Mouse (Mus musculus) lung, postnatal 14 days (tissue): Measurements from ENCODE around the gene Rarres1.
A peak's percentile ranks its signal among the peaks of the same experiment; 100 is the strongest.

ENCODE experiments used
- DNase-seq: peaks from one replicate; pipeline ENCODE4 v3.0.0; 2021

Rarres1 gene

DNA sequence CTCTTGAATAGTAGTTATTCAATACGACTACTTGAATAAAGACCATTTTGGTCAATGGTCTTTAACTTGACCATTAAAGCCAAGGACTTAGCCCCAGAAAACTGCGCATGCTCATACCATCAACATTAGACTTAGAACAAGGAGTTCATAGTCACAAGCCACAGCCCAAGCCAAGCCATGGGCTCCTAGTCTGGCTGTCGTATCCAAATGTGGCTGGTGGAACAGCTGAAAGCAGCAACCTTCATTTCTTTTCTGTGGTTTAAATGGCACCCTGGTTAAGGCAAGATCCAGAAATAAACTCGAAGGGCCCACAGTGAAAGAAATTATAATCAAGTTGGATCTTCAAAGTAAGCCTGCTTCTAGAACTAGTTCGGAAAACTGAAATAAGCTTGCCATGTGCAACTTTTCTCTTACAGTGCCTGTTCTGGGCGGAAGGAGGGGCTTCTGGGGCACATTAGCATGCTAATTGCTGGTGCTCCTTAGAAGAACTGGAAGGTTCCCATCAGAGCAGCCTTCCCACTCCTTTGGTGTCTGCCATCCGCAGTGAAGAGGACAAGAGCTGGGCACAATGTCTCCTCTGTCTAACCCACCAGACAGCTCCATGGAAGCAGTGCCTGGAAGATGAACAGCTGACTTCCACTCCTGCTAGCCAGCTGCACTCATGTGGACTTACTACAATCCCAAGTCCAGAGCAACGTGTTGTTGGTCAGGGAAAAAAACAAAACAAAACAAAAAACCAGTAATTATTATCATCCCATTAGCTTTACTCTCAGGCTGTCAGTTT, 23.0 kb downstream of the Rarres1 start:
- DNase-seq = no peak

DNA sequence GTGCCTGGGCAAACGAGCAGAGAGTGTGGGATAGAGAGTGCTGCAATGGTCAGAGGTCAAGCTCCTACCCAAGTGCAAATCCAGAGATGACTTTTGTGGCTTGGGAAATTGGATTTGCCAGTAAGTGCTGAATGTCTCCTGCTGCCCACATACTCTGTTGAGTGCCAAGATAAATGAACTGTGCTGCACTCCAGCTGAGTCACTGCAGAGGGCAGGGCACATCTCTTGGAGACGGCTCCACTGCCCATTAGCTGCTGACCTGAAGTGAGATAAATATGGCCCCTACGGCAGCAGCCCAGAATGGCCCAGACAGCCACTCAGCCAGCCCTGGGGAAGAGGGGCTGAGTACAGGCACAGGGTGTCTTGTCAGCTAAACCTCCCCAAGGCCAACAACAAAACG, 25.2 kb downstream of the Rarres1 start:
- no peak for DNase-seq

DNA sequence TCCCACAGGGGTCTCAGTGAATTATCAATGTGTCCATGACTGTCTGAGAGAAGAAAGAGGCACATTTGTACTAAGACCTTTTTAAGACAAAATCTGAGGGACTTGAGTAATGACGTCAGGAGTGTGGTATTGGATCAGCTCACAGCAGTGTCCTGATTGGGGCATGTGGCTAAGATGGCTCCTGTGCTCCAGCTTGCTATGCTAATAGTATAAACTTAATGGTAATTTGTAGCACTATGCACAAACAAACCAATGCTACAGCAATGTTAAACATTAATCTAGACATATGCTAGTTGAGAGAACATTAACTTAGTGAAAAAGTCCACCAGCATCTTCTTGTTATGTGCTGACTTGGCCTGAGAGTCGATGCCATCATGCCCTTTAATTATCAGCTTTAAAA, 30.1 kb downstream of the Rarres1 start:
- no peak for DNase-seq

DNA sequence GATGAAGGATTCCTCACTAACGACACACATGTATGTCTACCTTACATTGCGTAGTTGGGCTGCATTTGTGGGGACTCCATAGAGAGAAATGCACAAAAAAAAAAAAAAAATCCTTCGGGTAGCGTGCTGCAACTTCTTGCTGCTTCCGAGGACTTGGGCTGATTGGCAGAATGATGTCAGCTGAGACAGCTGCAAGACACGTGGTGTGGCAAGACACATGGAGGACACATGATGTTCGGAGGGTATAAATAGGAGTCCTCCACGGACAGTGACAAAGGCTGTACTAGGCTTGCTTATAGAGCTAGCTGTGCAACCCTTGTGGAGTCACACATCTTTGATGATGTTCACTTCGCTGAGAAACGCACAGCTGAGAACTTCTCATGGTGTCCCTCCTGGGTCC, 32.9 kb downstream of the Rarres1 start:
- no peak for DNase-seq

DNA sequence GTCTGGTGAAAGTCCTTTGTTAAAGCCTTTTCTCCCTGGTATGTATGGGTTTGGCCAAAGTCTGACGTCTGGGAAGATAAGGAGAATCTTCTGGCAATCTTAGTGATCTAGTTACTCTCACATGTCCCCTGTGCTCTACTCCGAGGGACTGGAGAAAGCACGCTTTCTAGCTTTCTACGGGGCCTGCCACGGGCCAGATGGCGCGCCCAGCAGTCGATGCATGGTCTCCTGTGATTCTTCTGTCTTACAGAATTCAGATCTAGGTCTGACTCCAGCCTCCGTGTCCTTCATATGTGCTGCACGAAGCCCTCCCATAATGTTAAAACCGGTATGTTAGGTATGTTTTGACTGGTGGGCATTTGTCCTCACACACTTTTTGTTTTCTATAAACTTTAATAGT, 35.5 kb downstream of the Rarres1 start:
- no peak for DNase-seq

DNA sequence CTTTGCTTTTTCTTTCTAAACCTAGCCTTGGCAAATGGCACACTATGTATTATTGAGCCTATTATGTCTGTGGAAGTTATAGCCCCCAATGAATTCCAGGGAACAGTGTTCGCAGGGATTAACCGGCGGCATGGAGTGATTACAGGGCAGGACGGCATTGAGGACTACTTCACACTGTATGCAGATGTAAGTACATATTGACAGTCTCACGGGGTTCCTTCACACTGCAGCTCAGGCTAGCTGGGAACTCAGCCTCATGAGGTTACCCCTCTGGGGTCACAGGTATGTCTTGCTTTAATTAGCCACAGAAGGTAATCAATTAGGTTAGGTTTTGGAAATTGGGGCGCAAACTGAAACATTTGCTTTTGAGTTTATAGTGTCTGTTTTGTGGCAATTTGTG, 41.9 kb downstream of the Rarres1 start:
- DNase-seq = no peak

DNA sequence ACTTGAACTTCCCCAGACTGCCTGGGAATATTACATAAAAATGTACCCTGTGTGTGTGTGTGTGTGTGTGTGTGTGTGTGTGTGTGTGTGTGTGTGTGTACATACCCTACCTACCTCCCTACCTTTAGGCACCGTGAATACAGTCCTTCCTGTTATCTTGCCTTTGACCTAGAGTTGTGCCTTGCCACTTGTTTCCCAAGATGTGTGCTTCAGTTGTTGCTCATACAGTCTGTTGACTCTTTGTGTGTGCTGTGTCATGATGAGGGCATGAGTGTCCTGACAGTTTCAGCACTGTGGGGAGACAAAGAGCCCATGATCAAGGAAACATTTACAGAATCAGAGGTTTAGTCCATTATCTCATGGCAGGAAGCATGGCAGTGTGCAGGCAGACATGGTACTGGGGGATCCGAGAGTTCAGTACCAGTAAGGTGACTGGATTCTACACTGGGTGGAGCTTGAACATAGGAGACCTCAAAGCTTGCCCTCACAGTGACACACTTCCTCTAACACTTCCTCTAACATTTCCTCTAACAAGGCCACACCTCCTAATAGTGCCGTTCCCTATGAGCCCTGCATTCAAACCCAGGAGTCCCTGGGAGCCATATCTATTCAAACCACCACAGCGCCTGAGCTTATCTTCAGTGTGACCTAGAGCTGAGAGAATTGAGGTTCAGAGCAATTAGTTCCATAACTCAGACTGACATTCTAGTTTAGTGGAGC, 43.8 kb downstream of the Rarres1 start:
- no peak for DNase-seq

DNA sequence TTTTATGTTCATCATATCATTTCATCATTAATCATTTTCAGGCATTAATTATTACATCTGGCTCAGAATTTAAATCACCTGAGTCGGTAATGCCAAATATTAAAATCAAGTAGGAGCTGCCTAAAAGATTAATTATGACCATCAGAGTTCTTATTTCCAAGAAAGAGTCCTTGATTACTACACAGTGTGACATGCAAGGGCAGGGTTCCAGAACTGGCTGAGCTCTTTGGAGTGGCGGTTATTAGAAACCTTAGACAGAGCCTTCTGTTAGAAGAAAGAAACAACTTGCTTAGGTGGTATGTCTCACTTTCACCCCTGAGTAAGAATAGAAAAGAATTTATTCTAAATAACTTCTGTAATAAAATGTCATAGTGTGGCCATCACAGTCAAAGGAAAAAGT, 48.0 kb downstream of the Rarres1 start:
- no peak for DNase-seq

DNA sequence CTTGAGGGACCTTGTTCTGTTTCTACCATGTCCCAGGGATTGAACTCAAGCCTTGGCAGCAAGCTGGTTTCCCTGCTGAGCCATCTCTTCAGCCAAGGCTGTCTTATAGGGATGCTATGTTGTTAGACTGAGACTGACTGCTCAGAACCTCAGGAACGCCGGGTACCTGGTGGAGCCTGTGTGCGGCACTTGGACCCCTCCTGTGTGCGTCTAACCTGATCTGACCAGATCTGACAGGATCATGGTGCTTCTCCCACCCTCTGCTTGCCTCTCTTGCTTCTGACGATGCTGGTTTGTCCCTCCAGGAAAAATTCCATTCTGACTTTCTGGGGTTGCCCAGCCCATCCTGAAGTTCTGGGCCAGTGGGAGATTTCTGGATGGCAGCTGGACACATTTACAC, 48.7 kb downstream of the Rarres1 start:
- DNase-seq = no peak

DNA sequence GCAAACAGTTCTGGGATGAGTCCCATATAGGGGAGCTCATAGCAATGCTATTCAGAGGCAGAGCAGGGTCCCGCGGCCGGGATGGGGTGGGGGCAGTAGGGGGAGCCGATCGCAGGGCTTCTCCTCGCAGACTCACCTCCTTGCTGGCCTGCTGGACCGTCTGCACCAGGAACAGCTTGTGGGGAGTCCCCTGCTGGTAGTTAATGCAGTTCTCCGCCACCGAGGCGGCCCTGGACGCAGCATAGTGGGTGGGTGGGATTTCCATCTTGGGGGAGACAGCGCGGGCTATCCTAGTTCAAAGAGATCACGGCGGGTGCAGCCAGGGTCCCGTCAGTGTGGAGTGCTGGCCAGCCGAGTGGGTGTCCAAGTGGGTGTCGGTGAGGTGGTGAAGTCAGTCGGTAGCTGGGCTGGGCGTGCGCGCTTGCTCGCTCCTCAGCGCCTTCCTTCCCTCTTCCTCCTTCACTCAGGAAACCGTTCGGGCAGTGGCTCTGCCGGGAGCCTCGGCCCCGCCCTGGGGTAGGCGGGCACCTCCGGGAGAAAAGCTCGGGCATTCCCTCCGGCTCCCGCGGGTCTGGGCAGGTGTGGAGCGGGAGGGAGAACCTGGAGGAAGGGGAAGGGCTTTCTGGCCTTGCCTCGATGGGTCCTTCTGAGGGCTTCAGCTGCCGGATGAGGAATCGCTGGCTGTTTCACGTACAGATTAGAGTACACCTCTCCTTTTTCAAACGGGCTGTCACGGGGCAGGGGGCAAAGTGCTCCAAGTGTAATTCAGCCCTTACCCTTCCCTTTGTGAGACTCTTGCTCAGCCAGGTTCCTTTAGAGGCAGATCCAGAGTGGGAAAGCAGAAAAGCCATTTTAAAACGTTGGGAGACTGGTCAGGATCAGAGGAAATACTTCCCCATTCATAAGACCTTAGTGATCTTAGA, 51.6 kb downstream of the Rarres1 start, which contains the start of gene Lxn:
Lxn (minus strand) TSS at position 477 of the 923 bp plus-strand sequence.
- DNase-seq = peak; percentile 79

DNA sequence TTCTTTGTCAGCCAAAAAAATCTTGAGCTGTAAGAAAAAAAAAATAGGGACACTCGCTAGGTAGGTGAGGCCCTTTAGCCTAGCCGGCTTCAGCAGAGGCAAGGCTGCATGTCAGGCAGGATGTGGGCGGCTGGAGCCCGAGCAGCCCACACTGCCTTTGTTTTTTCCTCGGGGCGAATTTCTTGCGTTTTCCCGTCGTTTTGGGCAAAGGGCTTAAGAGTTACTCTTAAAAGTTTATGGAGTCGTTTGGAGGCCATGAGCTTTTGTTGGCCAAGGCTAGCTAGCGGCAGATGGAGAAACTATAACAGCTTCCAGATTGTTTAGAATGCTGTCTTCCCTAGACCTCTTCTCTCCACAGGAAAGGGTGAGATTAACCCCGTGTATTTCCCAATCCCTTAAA, 52.3 kb downstream of the Rarres1 start:
- no peak for DNase-seq

DNA sequence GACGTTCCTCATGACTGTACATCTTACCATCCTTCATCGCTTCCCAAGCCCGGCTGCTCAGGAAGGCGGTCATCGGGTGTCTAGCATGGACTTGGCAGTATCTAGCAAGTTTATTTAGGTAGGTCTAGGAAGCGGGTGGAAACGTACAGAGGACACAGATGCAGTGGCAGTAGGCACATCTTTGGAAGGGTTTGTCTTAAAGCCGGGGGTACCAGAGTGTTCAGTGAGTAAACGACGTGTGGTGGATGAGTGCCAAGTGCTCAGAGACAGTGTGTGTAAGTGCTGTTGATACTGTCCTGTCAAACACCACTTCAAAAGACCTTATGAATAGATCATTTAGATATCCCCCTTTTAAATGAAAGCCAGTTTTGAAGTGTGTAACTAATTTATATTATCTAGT, 52.7 kb downstream of the Rarres1 start:
- DNase-seq = no peak

DNA sequence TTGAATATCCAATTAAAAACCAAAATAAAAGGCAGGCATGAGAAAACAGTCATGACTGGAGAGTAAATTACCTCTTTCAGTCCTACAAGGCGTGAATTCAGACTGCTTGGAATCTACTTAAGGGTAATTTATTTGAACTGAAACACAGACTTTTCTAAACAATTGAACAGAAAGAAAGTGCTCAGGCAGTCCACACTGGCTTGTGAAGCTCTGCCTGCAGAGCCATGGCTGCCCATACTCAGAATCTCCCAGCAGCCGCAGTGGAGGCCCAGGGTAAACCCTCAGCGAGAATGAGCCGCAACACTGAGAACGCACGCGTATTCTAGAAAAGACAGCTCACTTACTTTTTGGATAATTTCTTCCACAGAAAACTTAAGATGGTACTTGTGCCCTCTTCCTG, 53.3 kb downstream of the Rarres1 start:
- DNase-seq = no peak

DNA sequence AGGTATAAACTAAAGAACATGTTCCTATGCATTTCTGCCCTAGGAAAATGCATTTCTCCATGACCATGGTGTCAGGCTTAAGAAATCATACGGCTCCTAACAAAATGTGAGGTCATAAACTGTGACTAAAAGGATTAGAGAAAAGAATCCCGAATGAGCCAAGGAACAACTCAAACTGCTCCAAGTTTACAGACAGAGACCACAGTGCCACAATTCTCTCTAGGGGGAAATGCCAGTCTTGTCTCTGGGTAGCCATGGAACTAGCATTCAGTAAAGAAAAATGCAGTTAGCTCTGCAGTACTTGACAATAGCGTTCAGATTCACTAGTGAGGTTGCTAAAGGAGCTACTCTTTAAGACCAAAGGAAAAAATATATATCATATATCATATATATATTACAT, 55.4 kb downstream of the Rarres1 start:
- no peak for DNase-seq

DNA sequence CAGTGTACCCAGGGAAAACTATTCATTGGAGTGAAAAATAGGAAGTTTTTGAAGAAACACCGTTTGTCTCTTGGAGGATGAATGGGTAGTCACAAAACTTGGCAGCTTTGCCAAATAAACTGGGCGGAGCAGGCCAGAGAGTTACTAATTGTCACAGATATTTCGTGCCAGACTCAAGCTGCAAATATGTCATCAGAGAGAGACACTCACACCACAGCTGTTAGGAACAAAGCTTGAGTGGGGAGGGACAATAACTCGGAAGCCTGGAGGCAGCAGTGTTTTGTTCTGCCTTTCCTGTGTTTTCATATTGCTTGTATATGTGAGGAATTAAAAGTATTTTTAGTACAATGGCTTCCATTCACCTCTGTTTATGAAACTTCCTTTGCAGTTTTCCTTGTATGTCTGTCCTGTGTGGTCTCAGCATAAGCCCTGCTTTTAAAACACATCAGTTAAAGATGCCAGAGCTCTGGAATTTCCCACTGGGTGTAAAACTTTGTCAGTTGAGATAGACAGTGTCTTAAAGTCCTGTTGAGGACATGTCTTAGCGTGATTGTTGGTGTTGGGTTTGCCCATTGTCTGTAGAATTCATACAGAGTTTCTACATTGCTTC, 64.6 kb downstream of the Rarres1 start:
- DNase-seq = peak; percentile 37

DNA sequence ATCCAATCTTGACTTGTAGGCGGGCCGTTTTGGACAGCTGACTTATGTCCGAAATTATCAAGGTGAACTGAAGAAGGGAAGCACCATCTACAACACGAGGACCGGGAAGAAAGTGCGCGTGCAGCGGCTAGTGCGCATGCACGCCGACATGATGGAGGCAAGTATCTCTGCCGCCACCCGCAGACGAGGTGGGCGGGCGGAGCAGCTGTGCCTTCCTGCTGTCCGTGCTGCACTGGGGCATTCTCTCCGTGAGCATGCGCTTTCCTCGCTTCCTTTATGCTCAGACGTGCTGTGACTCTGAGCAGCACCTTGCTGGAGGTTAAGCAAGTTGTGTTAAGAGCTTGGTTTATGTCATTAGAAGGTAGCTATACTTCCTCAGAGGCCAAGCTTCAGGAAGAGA, 65.7 kb downstream of the Rarres1 start:
- DNase-seq = peak; percentile 25

DNA sequence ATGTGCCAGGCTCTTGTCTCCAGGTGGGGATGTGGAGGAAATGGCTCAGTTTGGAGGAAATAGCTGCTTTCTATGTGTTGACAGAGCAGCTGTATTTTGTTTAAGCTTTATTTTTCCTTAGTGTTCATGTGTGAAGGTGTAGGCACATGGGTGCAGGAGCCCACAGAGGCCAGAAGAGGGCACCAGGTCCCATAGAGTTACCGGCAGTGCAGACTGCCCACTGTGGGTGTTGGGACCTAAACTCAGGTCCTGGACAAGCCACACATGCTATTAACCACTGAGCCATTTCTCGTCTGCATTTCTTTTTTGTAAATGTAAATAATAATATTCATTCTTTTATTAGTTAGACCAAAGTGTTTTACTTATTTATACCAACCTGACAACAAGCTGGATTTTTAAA, 68.2 kb downstream of the Rarres1 start:
- no peak for DNase-seq

DNA sequence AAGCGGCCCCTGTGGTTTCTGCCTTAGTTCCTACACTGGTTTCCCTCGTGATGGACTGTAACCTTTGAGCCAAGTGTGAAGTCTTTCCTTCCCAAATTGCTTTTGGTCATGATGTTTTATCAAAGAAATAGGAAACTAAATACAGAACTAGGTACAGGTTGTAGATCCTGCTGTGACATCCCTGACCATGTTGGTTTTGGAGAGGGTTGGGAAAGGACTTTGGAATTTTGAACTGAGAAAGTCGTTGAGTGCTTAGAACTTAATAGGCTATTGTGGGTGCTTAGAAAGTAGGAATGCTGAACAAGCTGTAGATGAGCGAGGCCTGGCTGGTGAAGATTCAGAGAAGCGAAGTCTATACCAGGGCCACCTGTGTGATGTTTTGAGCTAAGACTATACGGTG, 81.3 kb downstream of the Rarres1 start:
- DNase-seq = no peak

DNA sequence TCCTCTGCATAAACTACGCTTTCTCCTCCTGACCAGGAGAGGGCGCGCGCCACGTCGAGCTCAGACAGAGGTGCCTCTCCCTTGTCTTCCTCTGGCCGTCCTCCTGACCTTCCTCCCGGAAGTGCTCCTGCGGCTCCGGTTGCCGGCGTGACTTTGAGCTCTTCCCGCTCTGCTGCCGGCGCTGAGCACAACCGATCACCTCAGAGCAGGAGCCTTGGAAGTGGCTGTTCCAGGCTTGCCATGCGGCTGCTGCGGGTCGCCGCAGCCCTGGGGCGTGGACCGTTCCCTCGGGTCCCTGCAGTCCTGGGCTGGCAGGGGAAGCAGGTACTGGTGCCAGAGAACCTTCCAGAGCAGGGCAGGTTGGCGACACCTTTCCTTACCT, 85.3 kb downstream of the Rarres1 start, which contains the start of gene Gfm1:
Gfm1 (plus strand) TSS at position 98 of the 382 bp plus-strand sequence.
- DNase-seq = peak; percentile 89

DNA sequence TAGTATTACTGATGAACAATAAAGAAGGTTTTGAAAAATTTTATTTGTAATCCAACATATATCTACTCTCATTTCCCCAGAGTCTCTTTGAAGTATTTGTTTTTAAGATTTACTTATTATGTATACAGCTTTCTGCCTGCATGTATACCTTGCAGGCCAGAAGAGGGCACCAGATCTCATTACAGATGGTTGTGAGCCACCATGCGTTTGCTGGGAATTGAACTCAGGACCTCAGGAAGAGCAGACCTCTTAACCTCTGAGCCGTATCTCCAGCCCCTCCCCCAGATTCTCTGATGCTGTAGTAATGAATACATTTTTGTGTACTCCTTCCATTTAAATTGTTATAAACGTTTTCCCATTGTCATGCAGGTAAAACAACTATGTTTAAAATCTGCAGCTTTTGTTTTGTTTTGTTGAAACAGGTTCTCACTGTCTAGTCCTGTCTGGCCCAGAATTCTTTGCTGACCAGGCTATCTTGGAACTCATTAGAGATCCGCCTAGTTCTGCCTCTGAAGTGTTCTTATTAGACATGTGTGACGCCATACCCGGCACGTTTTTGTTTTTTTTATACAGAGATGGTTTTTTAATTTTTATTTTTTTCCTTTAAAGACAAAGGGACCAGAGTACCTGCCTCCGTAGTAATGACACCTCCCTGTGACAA, 85.9 kb downstream of the Rarres1 start:
- no peak for DNase-seq
